Mouse (Mus musculus) lung, postnatal 0 days (tissue): ENCODE results near the gene Atp6v1g2.

ENCODE experiments used
- CTCF ChIP-seq: IDR thresholded peaks from 2 replicates; pipeline ENCODE4 v1.5.1; 2016; ENCODE audit warnings: antibody characterized with exemption, mild to moderate bottlenecking
- EP300 ChIP-seq: IDR thresholded peaks from 2 replicates; pipeline ENCODE4 v1.6.1; 2016; ENCODE audit warnings: antibody characterized with exemption, mild to moderate bottlenecking, control low read depth

GRCm38 (mm10) chr17:35263523-35263883 is 30.0 kb downstream of the Atp6v1g2 start:
- TF ChIP-seq CTCF = no peak
- TF ChIP-seq EP300 = no peak
